Mouse (Mus musculus): ENCODE measurements around the gene Spint2. TPM values are rescaled to one million over a fixed set of nuclear protein-coding genes. Genes with fewer than 3 reads are reported as not detected.

Spint2 gene
- polyA plus RNA-seq, 1 experiment from 2014 or later, result 90.4 TPM

- peaks cover 70% of the 10 kb centered on the region for H3K27me3 ChIP-seq (replicated peaks)
- no peak for ATAC-seq (ENCODE audit: insufficient number of reproducible peaks, low FRiP score)
Measured at GRCm38 (mm10) chr7:29302641-29303040, 20.9 kb upstream of the Spint2 start.

DNA sequence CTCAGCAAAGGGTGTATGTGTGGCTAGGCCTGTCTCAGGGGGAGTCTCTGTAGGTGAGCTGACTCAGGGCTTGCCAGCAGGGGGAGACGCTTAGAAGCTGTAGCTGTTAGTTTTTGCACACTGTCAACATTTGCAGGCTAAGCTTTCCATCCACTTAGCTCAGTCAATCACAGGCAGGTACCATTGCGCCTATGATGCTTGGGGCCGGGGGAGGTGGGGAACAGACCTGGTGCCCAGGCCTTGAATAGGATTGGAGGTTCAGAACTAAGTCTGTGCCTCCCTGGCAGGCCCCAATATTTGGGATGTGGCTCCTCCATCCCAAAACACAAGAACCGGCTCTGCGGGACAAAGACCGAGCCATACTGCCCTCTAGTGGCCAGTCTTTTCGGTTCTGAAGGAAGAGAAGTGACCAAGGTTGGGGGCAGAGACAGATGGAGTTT lies 19.4 kb upstream of the Spint2 start:
- Histone ChIP-seq H3K27ac (ENCODE audit: poor library complexity, severe bottlenecking) (no peak overlapping the region), H3K27me3 (replicated peaks) (peaks cover 65% of the 10 kb centered on the region), H3K36me3 (no peaks in the 10 kb centered on the region), H3K4me3 (no peak overlapping the region), H3K4me1 (replicated peaks) (peaks cover 20% of the 10 kb centered on the region), H3K9ac (no peak overlapping the region), H3K4me2 (no peak overlapping the region), H3K9me3 (replicated peaks) (no peaks in the 10 kb centered on the region)
- no peak for ATAC-seq (ENCODE audit: insufficient number of reproducible peaks, low FRiP score)
- 1% methylated on average over 7 of the region's 7 CpGs for WGBS

More at GRCm38 (mm10) chr7:29302641-29303040, 20.9 kb upstream of the Spint2 start:
- H3K27ac ChIP-seq (ENCODE audit: poor library complexity, severe bottlenecking), result no peak overlapping the region
- no peak overlapping the region for H3K9ac ChIP-seq
- no peak overlapping the region for H3K4me3 ChIP-seq
- H3K36me3 ChIP-seq, result no peaks in the 10 kb centered on the region
- 57% methylated on average over 7 of the region's 7 CpGs for WGBS
- peaks cover 25% of the 10 kb centered on the region for H3K4me1 ChIP-seq (replicated peaks)
- H3K9me3 ChIP-seq (replicated peaks), result no peaks in the 10 kb centered on the region
- H3K4me2 ChIP-seq, result no peak overlapping the region

DNA sequence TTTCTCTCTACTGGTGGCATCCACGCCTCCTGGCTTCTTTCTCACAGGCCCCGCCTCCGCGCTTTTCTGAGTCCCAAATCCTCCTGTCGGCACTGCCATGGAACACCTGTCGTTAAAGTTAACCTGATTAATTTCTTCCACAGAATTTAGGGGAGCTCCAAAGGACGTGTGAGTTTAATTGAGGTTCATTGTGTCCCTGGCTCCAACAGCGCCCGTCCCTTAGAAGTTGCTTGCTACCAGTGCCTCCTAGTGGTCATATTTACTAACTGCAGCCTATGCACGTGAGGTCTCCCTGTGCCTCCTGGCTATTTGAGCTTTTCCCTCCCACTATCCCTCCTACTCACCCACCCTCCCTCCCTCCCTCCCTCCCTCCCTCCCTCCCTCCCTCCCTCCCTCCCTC lies 15.3 kb upstream of the Spint2 start:
- Histone ChIP-seq H3K9me3 (replicated peaks) (no peaks in the 10 kb centered on the region), H3K9ac (no peak overlapping the region), H3K36me3 (no peaks in the 10 kb centered on the region), H3K4me1 (replicated peaks) (peaks cover 16% of the 10 kb centered on the region), H3K4me3 (no peak overlapping the region), H3K27ac (ENCODE audit: poor library complexity, severe bottlenecking) (no peak overlapping the region), H3K4me2 (0 out of 2 replicates have a peak overlapping the region, but pooled peaks have one; percentile 28), H3K27me3 (replicated peaks) (peaks cover 35% of the 10 kb centered on the region)
- no peak for ATAC-seq (ENCODE audit: insufficient number of reproducible peaks, low FRiP score)
- WGBS, result 9% methylated on average over 10 of the region's 10 CpGs

DNA sequence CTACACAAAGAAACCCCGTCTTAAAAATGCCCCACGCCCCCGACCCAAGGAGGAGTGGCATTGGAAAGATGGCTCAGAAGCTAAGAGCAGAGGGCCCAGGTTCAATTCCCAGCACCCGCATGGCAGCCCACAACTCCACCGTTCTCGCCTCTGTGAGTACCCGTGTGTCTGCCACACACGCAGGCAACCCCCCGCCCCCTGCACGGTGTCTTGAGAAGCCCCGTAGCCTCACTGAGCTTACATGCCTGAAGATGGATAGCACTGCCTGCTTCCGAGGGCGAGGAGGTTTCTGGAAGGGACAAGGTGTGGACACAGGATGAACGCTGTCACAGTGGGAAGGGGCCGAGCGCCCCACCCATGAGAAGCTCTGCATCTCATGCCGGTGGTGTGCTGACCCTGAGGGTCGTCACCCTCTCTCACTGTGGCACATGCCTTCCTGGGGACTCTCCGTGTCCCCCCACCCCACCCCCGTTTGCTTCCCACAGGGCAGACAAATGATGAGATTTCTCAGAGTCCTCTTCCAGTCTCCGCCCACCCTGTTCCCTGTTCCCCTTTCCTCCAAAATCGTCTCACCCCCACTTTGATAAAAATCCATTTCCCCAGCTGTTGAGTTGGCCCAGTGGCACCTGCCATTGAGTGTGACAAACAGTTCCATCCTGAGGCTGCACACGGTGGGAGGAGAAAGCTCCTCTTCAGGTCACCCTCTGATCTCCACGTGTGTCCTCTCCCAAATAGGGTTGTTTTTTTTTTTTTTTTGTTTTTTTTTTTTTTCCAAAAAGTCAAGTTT lies 14.3 kb upstream of the Spint2 start:
- H3K27me3 ChIP-seq (replicated peaks), result peaks cover 33% of the 10 kb centered on the region
- 73% methylated on average over 24 of the region's 24 CpGs for WGBS
- H3K27ac ChIP-seq (ENCODE audit: poor library complexity, severe bottlenecking), result no peak overlapping the region
- H3K9me3 ChIP-seq (replicated peaks), result no peaks in the 10 kb centered on the region
- H3K4me3 ChIP-seq, result no peak overlapping the region
- H3K4me1 ChIP-seq (replicated peaks), result peaks cover 24% of the 10 kb centered on the region
- no peak for ATAC-seq (ENCODE audit: insufficient number of reproducible peaks, low FRiP score)
- no peak overlapping the region for H3K4me2 ChIP-seq
- H3K36me3 ChIP-seq, result no peaks in the 10 kb centered on the region
- H3K9ac ChIP-seq, result no peak overlapping the region

DNA sequence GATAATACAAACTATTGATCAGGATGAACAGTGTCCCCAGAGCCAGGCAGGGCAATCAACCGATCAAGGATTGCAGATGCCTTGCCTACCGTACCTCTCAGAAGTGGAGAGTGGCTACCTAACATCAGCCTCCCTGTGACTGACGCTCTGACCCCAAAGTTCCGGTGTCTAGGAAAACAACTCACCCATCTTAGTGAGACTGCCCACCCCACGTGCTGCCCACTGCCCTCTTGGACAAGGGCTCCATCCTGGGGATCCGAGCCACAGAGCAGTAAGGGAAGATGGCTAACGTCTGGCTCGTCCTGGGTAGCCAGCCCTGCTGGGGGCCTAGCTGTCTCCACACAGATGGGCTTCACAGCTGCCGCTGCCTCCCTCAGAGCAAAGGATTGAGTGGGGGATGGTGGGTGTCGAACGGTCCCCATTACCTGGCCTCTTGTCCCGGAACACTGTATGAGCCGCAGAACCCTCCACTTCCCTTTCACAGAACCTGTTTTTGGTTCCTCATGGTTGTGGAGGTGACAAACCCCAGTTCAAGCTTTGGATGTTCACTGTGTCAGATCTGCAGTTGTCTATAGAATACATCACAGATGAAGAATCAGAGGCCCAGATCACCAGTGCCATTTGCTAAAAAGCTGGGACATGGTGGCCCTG lies 12.5 kb upstream of the Spint2 start:
- no peaks in the 10 kb centered on the region; the same call in 1 of the 2 replicates for H3K9me3 ChIP-seq (replicated peaks)
- H3K4me3 ChIP-seq, result no peak overlapping the region
- H3K27ac ChIP-seq (ENCODE audit: poor library complexity, severe bottlenecking), result 0 out of 2 replicates have a peak overlapping the region, but pooled peaks have one; percentile 63
- ATAC-seq (ENCODE audit: insufficient number of reproducible peaks, low FRiP score), result no peak
- no peak overlapping the region for H3K9ac ChIP-seq
- H3K4me1 ChIP-seq (replicated peaks), result peaks cover 36% of the 10 kb centered on the region
- H3K36me3 ChIP-seq, result no peaks in the 10 kb centered on the region
- H3K4me2 ChIP-seq, result no peak overlapping the region
- 70% methylated on average over 13 of the region's 13 CpGs for WGBS
- H3K27me3 ChIP-seq (replicated peaks), result peaks cover 40% of the 10 kb centered on the region

GRCm38 (mm10) chr7:29293131-29294065 lies 11.7 kb upstream of the Spint2 start:
- WGBS, result 36% methylated on average over 19 of the region's 19 CpGs
- no peaks in the 10 kb centered on the region for H3K36me3 ChIP-seq
- no peak for ATAC-seq (ENCODE audit: insufficient number of reproducible peaks, low FRiP score)
- peaks cover 43% of the 10 kb centered on the region for H3K4me1 ChIP-seq (replicated peaks)
- peaks cover 33% of the 10 kb centered on the region for H3K27me3 ChIP-seq (replicated peaks)
- H3K4me2 ChIP-seq, result no peak overlapping the region
- no peak overlapping the region for H3K4me3 ChIP-seq
- H3K27ac ChIP-seq (ENCODE audit: poor library complexity, severe bottlenecking), result peak overlapping the region; percentile 63
- no peaks in the 10 kb centered on the region; the same call in 1 of the 2 replicates for H3K9me3 ChIP-seq (replicated peaks)
- H3K9ac ChIP-seq, result no peak overlapping the region

- ATAC-seq (ENCODE audit: insufficient number of reproducible peaks, low FRiP score), result no peak
- Histone ChIP-seq H3K27ac (ENCODE audit: poor library complexity, severe bottlenecking) (peak overlapping the region; percentile 63), H3K9ac (peak overlapping the region; percentile 44), H3K4me3 (no peak overlapping the region), H3K9me3 (replicated peaks) (no peaks in the 10 kb centered on the region; the same call in 1 of the 2 replicates), H3K4me2 (peak overlapping the region; percentile 39), H3K27me3 (replicated peaks) (peaks cover 36% of the 10 kb centered on the region), H3K36me3 (no peaks in the 10 kb centered on the region), H3K4me1 (replicated peaks) (peaks cover 43% of the 10 kb centered on the region)
- 23% methylated on average over 8 of the region's 8 CpGs for WGBS
Measured at GRCm38 (mm10) chr7:29292458-29293098, 10.9 kb upstream of the Spint2 start.

DNA sequence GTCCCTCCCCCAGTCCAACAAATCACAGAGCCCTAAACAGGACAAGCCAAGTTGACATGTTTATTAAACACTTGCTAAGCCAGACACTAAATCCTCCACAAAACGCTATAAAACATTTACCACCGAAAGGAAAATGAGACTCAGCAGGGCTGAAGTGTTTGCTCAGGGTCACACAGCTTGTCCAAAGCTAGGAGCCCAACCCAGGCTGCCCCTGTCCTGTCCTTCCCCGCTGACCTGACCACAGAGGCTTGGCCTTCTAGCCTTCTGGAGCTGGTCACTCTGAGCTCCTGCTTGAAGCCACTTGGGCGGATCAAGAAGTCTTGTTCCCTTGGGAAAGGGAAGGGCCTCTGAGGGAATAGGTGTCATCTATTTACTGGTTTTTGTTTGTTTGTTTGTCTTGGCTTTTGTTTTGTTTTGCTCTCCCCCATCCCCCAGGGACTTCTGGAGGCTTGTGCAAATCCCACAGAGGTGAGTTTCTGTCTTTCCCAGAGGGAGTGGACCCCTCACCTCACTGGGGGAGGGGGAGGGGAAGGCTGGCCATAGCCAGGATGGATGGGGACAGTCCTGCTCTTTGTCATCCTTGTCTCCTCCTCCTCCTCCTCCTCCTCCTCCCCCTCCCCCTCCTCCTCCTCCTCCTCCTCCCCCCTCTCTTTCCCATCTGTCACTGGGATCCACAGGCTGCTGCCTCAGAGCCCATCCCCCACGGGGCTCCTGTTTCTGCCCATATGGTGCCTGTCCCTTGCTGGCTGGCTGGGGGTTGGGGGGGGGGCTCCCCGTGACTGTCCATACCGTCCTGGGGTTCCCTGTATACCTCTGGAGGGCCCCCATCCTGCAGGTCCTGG lies 10.1 kb upstream of the Spint2 start:
- Histone ChIP-seq H3K4me3 (no peak overlapping the region), H3K4me2 (peak overlapping the region; percentile 39), H3K9me3 (replicated peaks) (no peaks in the 10 kb centered on the region; the same call in 1 of the 2 replicates), H3K36me3 (no peaks in the 10 kb centered on the region), H3K27me3 (replicated peaks) (peaks cover 41% of the 10 kb centered on the region), H3K4me1 (replicated peaks) (peaks cover 43% of the 10 kb centered on the region), H3K9ac (peak overlapping the region; percentile 44), H3K27ac (ENCODE audit: poor library complexity, severe bottlenecking) (peak overlapping the region; percentile 28; the same call in 1 of the 2 replicates)
- peak; percentile 57 for ATAC-seq (ENCODE audit: insufficient number of reproducible peaks, low FRiP score)
- 33% methylated on average over 7 of the region's 7 CpGs for WGBS

DNA sequence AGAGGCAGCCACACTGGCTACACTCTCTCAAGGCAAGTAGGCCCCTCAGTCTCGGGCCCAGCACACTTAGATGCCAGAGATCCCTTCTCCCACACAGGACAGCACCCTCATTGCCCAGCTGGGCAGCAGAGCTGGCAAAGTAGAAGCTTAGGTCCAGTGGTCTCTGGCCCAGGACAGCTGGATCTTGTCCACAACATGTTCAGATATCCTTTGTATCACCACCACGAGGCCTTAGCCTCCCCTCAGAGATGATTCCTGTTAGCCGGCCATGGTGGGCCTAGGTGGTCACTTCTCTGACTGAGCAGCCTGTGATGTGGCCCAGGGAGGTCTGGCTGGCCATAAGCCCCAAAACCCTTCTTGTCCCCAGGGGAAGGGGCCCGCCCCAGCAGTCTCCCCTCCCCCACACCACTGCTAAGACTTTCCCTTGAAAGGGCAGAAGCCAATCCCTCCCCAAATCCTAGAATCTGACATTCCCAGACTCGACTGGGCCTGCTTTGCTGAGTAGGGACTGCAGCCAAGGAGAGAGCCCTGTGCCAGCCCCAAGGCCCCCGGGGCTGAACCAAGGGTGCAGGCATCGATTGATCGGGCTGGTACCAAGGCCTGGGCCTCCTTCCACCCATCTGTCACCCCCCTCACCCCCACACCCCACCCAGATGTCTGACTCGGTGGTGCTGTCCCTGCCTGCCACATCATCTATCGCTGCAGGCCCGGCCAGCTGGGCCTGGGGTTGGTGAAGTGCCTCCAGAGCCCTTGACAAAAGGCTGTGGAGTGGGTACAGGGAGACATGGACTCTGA lies 9.2 kb upstream of the Spint2 start:
- Histone ChIP-seq H3K9ac (0 out of 2 replicates have a peak overlapping the region, but pooled peaks have one; percentile 13), H3K4me1 (replicated peaks) (peaks cover 43% of the 10 kb centered on the region), H3K9me3 (replicated peaks) (no peaks in the 10 kb centered on the region; the same call in 1 of the 2 replicates), H3K27me3 (replicated peaks) (peaks cover 46% of the 10 kb centered on the region), H3K4me2 (peak overlapping the region; percentile 92; the same call in 1 of the 2 replicates), H3K27ac (ENCODE audit: poor library complexity, severe bottlenecking) (peak overlapping the region; percentile 33; the same call in 1 of the 2 replicates), H3K36me3 (no peaks in the 10 kb centered on the region), H3K4me3 (no peak overlapping the region)
- 58% methylated on average over 11 of the region's 11 CpGs for WGBS
- no peak for ATAC-seq (ENCODE audit: insufficient number of reproducible peaks, low FRiP score)

Data from heart, embryonic 12.5 days (tissue).